Mouse (Mus musculus) midbrain, embryonic 13.5 days (tissue): Measurements from ENCODE around the gene Mlh3. TPM values are rescaled to one million over a fixed set of nuclear protein-coding genes. Genes with fewer than 3 reads are reported as not detected.

Source experiments
- ATAC-seq: fragments of 200-750 bp; cut with Nextera tagmentation; 2 replicates; pipeline ENCODE4 v1.8.0; 2017; ENCODE audit warnings: mild to moderate bottlenecking, moderate TSS enrichment, moderate library complexity
- H3K27ac ChIP-seq: fragments of 300-500 bp; sonication (generic); 2 replicates; pipeline ENCODE4 v1.5.1; 2015; ENCODE audit warnings: inconsistent platforms, mild to moderate bottlenecking, moderate library complexity
- H3K27me3 ChIP-seq: fragments of 300-500 bp; sonication (generic); 2 replicates; pipeline ENCODE4 v1.6.1; 2015; ENCODE audit warnings: mild to moderate bottlenecking, inconsistent platforms
- H3K36me3 ChIP-seq: fragments of 300-500 bp; sonication (generic); 2 replicates; pipeline ENCODE4 v1.6.1; 2015; ENCODE audit warnings: mild to moderate bottlenecking, inconsistent platforms
- H3K4me1 ChIP-seq: fragments of 300-500 bp; sonication (generic); replicated peaks from 2 replicates; pipeline ENCODE4 v1.6.1; 2015; ENCODE audit warnings: inconsistent platforms
- H3K4me2 ChIP-seq: fragments of 300-500 bp; sonication (generic); replicated peaks from 2 replicates; pipeline ENCODE4 v1.6.1; 2015; ENCODE audit warnings: moderate library complexity, mild to moderate bottlenecking, inconsistent platforms
- H3K4me3 ChIP-seq: fragments of 300-500 bp; sonication (generic); replicated peaks from 2 replicates; pipeline ENCODE4 v1.5.1; 2015; ENCODE audit warnings: mild to moderate bottlenecking, inconsistent platforms
- H3K9ac ChIP-seq: fragments of 300-500 bp; sonication (generic); replicated peaks from 2 replicates; pipeline ENCODE4 v1.6.1; 2015; ENCODE audit warnings: mild to moderate bottlenecking, inconsistent platforms
- H3K9me3 ChIP-seq: fragments of 300-500 bp; sonication (generic); 2 replicates; pipeline ENCODE4 v1.6.1; 2016; ENCODE audit warnings: mild to moderate bottlenecking, inconsistent platforms
- WGBS: fragments of 180-500 bp; shearing (Covaris S2); methylation state at CpG from one replicate; pipeline ENCODE4 v1.1.7; 2015; 5-methylcytosine and 5-hydroxymethylcytosine counted together
- polyA plus RNA-seq: library from polyadenylated mRNA; unstranded; fragments of >200 nt; fragmentation: Nextera tagmentation; extraction: Ambion mirVana; gene quantifications from 2 replicates; pipeline ENCODE4 v1.2.1, GENCODE M21; 2015

The Mlh3 gene
- polyA plus RNA-seq, 1 experiment from 2014 or later: 9.0 TPM

- Histone ChIP-seq H3K4me3 (no peak overlapping the region), H3K4me1 (peaks cover 9% of the 10 kb centered on the region), H3K4me2 (no peak overlapping the region), H3K27me3 (no peaks in the 10 kb centered on the region), H3K36me3 (no peaks in the 10 kb centered on the region), H3K27ac (no peak overlapping the region), H3K9ac (no peak overlapping the region), H3K9me3 (no peaks in the 10 kb centered on the region)
- no peak for ATAC-seq
- 85% methylated on average over 5 of the region's 5 CpGs for WGBS
Measured at GRCm38 (mm10) chr12:85215031-85215430, 55.4 kb downstream of the Mlh3 start.

- no peak overlapping the region for H3K4me3 ChIP-seq
- ATAC-seq: no peak
- 37% methylated on average over 7 of the region's 7 CpGs for WGBS
Measured at GRCm38 (mm10) chr12:85208687-85209199, 61.7 kb downstream of the Mlh3 start.

GRCm38 (mm10) chr12:85205425-85205824 is 65.0 kb downstream of the Mlh3 start:
- H3K36me3 ChIP-seq: no peaks in the 10 kb centered on the region
- H3K4me1 ChIP-seq: peaks cover 16% of the 10 kb centered on the region
- H3K4me3 ChIP-seq: no peak overlapping the region
- H3K4me2 ChIP-seq: no peak overlapping the region
- 90% methylated on average over 10 of the region's 10 CpGs for WGBS
- H3K9me3 ChIP-seq: no peaks in the 10 kb centered on the region
- H3K9ac ChIP-seq: no peak overlapping the region
- no peaks in the 10 kb centered on the region for H3K27me3 ChIP-seq
- no peak for ATAC-seq
- no peak overlapping the region for H3K27ac ChIP-seq

More at GRCm38 (mm10) chr12:85208687-85209199, 61.7 kb downstream of the Mlh3 start:
- no peaks in the 10 kb centered on the region for H3K9me3 ChIP-seq
- no peaks in the 10 kb centered on the region for H3K27me3 ChIP-seq
- no peaks in the 10 kb centered on the region for H3K36me3 ChIP-seq
- no peak overlapping the region for H3K4me2 ChIP-seq
- no peaks in the 10 kb centered on the region for H3K4me1 ChIP-seq
- no peak overlapping the region for H3K9ac ChIP-seq
- H3K27ac ChIP-seq: no peak overlapping the region

GRCm38 (mm10) chr12:85204105-85204504 is 66.3 kb downstream of the Mlh3 start:
- no peaks in the 10 kb centered on the region for H3K9me3 ChIP-seq
- no peak overlapping the region for H3K4me2 ChIP-seq
- no peaks in the 10 kb centered on the region for H3K27me3 ChIP-seq
- H3K4me3 ChIP-seq: no peak overlapping the region
- no peak for ATAC-seq
- no peaks in the 10 kb centered on the region for H3K36me3 ChIP-seq
- no peak overlapping the region for H3K9ac ChIP-seq
- H3K27ac ChIP-seq: no peak overlapping the region
- 46% methylated on average over 8 of the region's 8 CpGs for WGBS
- H3K4me1 ChIP-seq: peaks cover 19% of the 10 kb centered on the region

GRCm38 (mm10) chr12:85203699-85204098 is 66.7 kb downstream of the Mlh3 start:
- no peak overlapping the region for H3K4me2 ChIP-seq
- no peaks in the 10 kb centered on the region for H3K36me3 ChIP-seq
- no peak overlapping the region for H3K4me3 ChIP-seq
- H3K27ac ChIP-seq: no peak overlapping the region
- H3K9me3 ChIP-seq: no peaks in the 10 kb centered on the region
- H3K9ac ChIP-seq: no peak overlapping the region
- WGBS: 84% methylated on average over 5 of the region's 5 CpGs
- peaks cover 19% of the 10 kb centered on the region for H3K4me1 ChIP-seq
- no peak for ATAC-seq
- H3K27me3 ChIP-seq: no peaks in the 10 kb centered on the region

GRCm38 (mm10) chr12:85202191-85202590 is 68.2 kb downstream of the Mlh3 start:
- WGBS: 86% methylated on average over 7 of the region's 7 CpGs
- no peak overlapping the region for H3K27ac ChIP-seq
- H3K9ac ChIP-seq: no peak overlapping the region
- H3K36me3 ChIP-seq: no peaks in the 10 kb centered on the region
- no peaks in the 10 kb centered on the region for H3K9me3 ChIP-seq
- peaks cover 19% of the 10 kb centered on the region for H3K4me1 ChIP-seq
- no peak for ATAC-seq
- no peak overlapping the region for H3K4me3 ChIP-seq
- H3K4me2 ChIP-seq: no peak overlapping the region
- H3K27me3 ChIP-seq: no peaks in the 10 kb centered on the region

- no peak overlapping the region for H3K4me3 ChIP-seq
- H3K9ac ChIP-seq: no peak overlapping the region
- 76% methylated on average over 2 of the region's 2 CpGs for WGBS
- no peak for ATAC-seq
- no peak overlapping the region for H3K4me2 ChIP-seq
- H3K27ac ChIP-seq: peak overlapping the region; percentile 71; the same call in 1 of the 2 replicates
- H3K27me3 ChIP-seq: no peaks in the 10 kb centered on the region
- H3K9me3 ChIP-seq: no peaks in the 10 kb centered on the region
- H3K36me3 ChIP-seq: no peaks in the 10 kb centered on the region
- peaks cover 19% of the 10 kb centered on the region for H3K4me1 ChIP-seq
Measured at GRCm38 (mm10) chr12:85201830-85202147, 68.6 kb downstream of the Mlh3 start.

- H3K4me2 ChIP-seq: peak overlapping the region; percentile 31
- peak overlapping the region; percentile 52; the same call in 1 of the 2 replicates for H3K9ac ChIP-seq
- H3K27me3 ChIP-seq: no peaks in the 10 kb centered on the region
- no peak overlapping the region for H3K4me3 ChIP-seq
- no peaks in the 10 kb centered on the region for H3K9me3 ChIP-seq
- ATAC-seq: peak; percentile 81
- peak overlapping the region; percentile 71 for H3K27ac ChIP-seq
- 12% methylated on average over 24 of the region's 24 CpGs for WGBS
- peaks cover 19% of the 10 kb centered on the region for H3K4me1 ChIP-seq
- H3K36me3 ChIP-seq: no peaks in the 10 kb centered on the region
Measured at GRCm38 (mm10) chr12:85200929-85201829, 69.2 kb downstream of the Mlh3 start.

GRCm38 (mm10) chr12:85199954-85200353 is 70.4 kb downstream of the Mlh3 start:
- ATAC-seq: no peak

GRCm38 (mm10) chr12:85197936-85198335 is 72.5 kb downstream of the Mlh3 start:
- H3K27ac ChIP-seq: no peak overlapping the region
- WGBS: 65% methylated on average over 8 of the region's 8 CpGs
- no peak overlapping the region for H3K9ac ChIP-seq
- H3K4me2 ChIP-seq: no peak overlapping the region
- no peaks in the 10 kb centered on the region for H3K9me3 ChIP-seq
- H3K27me3 ChIP-seq: no peaks in the 10 kb centered on the region
- no peak for ATAC-seq
- H3K4me3 ChIP-seq: no peak overlapping the region
- peaks cover 23% of the 10 kb centered on the region for H3K4me1 ChIP-seq
- H3K36me3 ChIP-seq: no peaks in the 10 kb centered on the region

More at GRCm38 (mm10) chr12:85199954-85200353, 70.4 kb downstream of the Mlh3 start:
- no peak overlapping the region for H3K9ac ChIP-seq
- WGBS: 95% methylated on average over 1 of the region's 1 CpGs
- no peaks in the 10 kb centered on the region for H3K9me3 ChIP-seq
- no peaks in the 10 kb centered on the region for H3K36me3 ChIP-seq
- H3K27ac ChIP-seq: no peak overlapping the region
- no peak overlapping the region for H3K4me2 ChIP-seq
- H3K4me1 ChIP-seq: peaks cover 19% of the 10 kb centered on the region
- H3K4me3 ChIP-seq: no peak overlapping the region
- no peaks in the 10 kb centered on the region for H3K27me3 ChIP-seq

GRCm38 (mm10) chr12:85197371-85197770 is 73.0 kb downstream of the Mlh3 start:
- ATAC-seq: no peak
- Histone ChIP-seq H3K4me2 (no peak overlapping the region), H3K9me3 (no peaks in the 10 kb centered on the region), H3K36me3 (no peaks in the 10 kb centered on the region), H3K9ac (no peak overlapping the region), H3K4me1 (peaks cover 28% of the 10 kb centered on the region), H3K27me3 (no peaks in the 10 kb centered on the region), H3K27ac (no peak overlapping the region), H3K4me3 (no peak overlapping the region)
- 90% methylated on average over 7 of the region's 7 CpGs for WGBS

GRCm38 (mm10) chr12:85196191-85196590 is 74.2 kb downstream of the Mlh3 start:
- Histone ChIP-seq H3K27me3 (no peaks in the 10 kb centered on the region), H3K9me3 (no peaks in the 10 kb centered on the region), H3K4me2 (no peak overlapping the region), H3K4me1 (peaks cover 22% of the 10 kb centered on the region), H3K27ac (no peak overlapping the region), H3K9ac (no peak overlapping the region), H3K4me3 (no peak overlapping the region), H3K36me3 (no peaks in the 10 kb centered on the region)
- WGBS: 93% methylated on average over 10 of the region's 10 CpGs
- ATAC-seq: no peak
